Mouse (Mus musculus) heart, adult 2 months (tissue): ENCODE measurements around the gene Rin3.
A peak's percentile ranks its signal among the peaks of the same experiment; 100 is the strongest.

Source experiments
- CTCF ChIP-seq: fragments of 200-600 bp; IDR thresholded peaks from 2 replicates; pipeline ENCODE4 v1.8.1; 2022; ENCODE audit warnings: antibody characterized with exemption, mild to moderate bottlenecking, moderate library complexity
- EP300 ChIP-seq: fragments of 200-500 bp; IDR thresholded peaks from 2 replicates; pipeline ENCODE4 v1.6.1; 2011; ENCODE audit warnings: low read depth, low read length, control low read depth; ENCODE audit not compliant: insufficient read depth

- TF ChIP-seq EP300 = no peak
- TF ChIP-seq CTCF = peak; percentile 49
These were observed 30.9 kb upstream of the Rin3 start for GRCm38 (mm10) chr12:102251985-102252384.
